Mouse (Mus musculus) right cerebral cortex, postnatal 10 days (tissue): ENCODE measurements around the gene Krt17.
A peak's percentile ranks its signal among the peaks of the same experiment; 100 is the strongest.
"Not testable (repeated sequence)": the region's sequence is repeated elsewhere in the genome, so short reads cannot be mapped to it uniquely, and the experiment has no call there.

ENCODE experiments used
- DNase-seq, 2 experiments: peaks; one replicate each; pipeline ENCODE4 v3.0.0; 2021; ENCODE audit warnings: low spot score in 2 of 2

Krt17 gene

GRCm38 (mm10) chr11:100262058-100262980, 1.5 kb upstream of the Krt17 start:
- no peak for DNase-seq

DNA sequence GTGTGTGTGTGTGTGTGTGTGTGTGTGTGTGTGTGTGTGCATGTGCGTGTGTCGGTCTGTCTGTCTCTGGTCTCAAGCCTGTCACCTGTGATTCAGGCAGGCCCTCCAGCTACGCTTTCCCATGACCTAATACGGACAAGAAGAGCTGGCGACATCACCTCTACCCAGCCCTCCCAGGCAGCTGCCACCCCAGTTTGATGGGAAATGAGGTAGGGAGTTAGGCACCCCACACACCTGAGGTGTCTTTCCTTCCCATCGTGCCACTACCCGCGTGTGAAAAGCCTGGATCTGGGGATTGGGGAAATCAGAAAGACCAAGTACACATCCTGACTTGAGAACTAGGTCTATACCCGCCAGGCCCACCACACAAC, 391 bp upstream of the Krt17 start:
- DNase-seq, result no peak

- no peak for DNase-seq
These were observed 1.8 kb downstream of the Krt17 start for GRCm38 (mm10) chr11:100259079-100259478.

DNA sequence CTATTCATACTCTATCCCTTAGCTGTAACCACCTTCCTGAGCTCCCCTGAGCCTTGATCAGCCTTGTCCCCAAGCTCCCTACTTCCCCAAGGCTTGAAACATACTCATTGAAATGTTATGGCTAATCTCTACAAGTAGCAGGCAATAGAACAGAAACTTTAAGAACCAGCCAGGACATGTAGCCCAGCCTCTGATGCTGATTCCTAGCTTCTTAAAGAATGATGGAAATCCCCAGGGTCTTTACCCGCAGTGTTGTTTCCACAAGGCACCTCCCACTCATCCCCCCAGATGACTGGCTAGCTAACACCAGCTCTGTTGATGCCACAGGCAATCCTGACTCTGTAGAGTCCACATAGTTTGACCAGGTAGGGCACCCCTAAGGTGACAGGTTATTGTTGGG, 2.9 kb downstream of the Krt17 start:
- no peak for DNase-seq

GRCm38 (mm10) chr11:100255514-100255913, 5.3 kb downstream of the Krt17 start:
- no peak for DNase-seq

DNA sequence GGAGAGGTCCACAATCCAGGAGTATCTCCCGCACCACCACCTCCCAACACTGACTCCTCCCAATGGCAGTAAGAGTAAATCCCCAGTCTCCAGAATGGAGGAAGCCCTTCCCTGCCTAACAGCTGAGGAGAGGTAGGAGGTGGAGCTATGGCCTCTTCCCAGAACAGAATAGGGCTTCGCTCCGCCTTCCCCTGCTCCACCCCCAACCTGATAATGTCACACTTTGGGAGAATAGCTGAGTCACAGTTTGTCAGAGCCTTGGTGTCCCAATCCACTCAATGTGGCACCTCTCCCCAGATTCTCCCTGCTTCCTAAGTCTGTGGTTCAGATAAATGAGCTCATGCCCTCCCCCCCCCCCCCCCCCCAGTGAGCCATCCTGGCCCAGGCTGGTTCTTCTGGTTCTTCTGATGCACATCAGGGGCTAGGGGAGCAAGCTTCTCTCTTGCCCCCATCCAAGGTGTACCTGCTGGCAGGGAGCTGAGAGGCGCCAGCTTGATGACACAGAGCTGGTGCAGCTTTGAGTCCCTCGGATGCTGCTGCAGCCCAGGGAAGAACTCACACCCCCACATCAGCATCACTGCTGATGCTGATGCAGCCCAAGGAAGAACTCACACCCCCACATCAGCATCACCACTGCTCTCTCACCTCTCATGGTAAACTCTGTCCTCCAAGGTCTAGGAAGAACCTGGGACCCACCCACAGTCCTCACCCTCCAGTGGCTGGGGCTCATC, 6.3 kb downstream of the Krt17 start:
- no peak for DNase-seq

DNA sequence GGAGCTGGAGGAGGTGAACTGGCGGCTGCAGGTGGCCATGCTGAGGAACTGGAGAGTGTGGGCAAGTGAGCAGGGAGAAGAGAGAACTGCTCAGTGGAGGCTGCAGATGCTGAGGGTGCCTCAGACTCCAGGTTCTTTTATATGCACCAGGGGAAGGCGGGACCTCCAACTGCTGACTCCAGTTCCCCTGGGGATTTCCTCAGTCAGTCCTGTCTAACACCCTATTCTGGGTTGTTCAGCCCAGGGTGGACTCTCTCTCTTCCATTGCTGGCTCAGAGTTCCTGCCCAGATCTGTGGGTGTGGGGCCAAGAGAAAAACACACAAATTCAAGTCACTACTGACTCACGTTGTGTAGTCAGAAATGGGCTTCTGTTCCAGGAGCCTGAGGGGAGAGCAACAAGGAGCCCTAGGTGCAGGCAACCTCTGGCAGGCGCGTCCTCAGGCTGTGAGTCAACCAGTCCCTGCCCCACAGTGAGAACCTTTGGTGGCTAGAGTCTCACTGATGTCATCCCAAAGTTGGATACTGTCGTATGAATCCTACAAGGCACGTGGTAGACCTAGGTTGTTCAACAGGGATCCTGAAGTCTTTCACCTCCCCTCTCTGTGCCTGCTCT, 11.9 kb downstream of the Krt17 start, which contains the start of gene Krt16:
Krt16 (minus strand) TSS at position 51 of the 614 bp plus-strand sequence.
- DNase-seq, result no peak

DNA sequence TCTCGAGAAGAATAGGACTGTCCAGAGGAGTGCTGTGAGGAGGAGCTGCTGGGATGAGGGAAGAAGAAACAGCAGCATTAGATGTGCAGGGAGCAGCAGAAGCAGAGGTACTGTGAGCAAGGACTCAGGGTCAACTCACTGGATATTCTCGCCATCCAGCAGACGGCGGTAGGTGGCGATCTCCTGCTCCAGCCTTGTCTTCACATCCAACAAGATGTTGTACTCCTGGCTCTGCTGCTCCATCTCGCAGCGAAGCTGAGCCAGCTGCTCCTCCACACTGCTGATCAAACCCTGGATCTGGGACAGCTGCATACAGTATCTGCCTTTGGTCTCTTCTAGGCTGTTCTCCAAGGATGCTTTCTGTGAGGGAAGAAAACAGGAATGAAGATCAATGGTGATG, 14.4 kb downstream of the Krt17 start:
- DNase-seq, result not testable (repeated sequence)

GRCm38 (mm10) chr11:100240272-100240671, 20.6 kb downstream of the Krt17 start:
- not testable (repeated sequence) for DNase-seq

DNA sequence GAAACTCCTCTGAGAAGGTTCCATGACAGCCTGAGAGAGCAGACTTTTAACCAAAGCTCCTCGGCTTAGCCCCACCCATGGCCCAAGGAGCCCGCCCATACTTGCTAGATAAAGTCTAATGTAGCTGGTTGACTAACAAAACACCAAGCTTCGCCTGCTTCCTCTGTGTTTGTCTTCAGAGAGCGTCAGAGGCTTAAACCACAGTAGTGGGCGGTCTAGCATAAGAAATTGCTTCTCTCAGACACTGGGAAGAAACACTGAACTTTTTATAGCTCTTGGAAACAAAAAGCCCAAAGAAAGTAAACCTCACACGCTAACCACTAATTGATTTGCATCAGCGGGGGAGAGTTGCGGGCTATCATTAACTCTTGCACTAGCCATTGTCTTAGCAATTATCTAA, 39.1 kb downstream of the Krt17 start:
- peak in 1 of 2 experiments; percentile 33 for DNase-seq

- DNase-seq, result no peak
These were observed 41.5 kb downstream of the Krt17 start for GRCm38 (mm10) chr11:100219304-100219703.

- no peak for DNase-seq
These were observed 52.3 kb downstream of the Krt17 start for GRCm38 (mm10) chr11:100208542-100208941.

DNA sequence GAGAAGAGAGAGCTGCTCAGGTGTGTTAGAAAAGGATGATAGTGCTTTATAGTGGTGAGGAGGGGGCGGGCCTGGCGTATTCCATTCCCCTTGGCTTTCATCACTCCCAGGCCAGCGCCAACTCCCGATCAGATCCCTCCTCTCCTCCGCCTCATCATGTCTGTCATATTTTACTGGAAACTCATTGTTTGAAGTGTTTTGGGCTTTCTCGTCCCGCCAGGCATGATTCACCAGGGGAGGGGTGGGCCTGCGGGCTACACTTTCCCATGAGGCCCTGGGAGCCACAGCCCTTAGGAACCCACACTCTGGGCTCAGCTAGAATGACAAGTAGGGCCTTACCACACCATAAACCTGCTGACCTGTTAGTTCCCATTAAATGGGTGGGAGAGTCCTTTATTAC, 53.3 kb downstream of the Krt17 start, which contains the start of gene Krt14:
Krt14 (minus strand) TSS at position 51 of the 400 bp plus-strand sequence.
- DNase-seq, result no peak
